Mouse (Mus musculus): ENCODE data around the gene Pogz.
"Not testable (repeated sequence)": the region's sequence is repeated elsewhere in the genome, so short reads cannot be mapped to it uniquely, and the experiment has no call there.

DNA sequence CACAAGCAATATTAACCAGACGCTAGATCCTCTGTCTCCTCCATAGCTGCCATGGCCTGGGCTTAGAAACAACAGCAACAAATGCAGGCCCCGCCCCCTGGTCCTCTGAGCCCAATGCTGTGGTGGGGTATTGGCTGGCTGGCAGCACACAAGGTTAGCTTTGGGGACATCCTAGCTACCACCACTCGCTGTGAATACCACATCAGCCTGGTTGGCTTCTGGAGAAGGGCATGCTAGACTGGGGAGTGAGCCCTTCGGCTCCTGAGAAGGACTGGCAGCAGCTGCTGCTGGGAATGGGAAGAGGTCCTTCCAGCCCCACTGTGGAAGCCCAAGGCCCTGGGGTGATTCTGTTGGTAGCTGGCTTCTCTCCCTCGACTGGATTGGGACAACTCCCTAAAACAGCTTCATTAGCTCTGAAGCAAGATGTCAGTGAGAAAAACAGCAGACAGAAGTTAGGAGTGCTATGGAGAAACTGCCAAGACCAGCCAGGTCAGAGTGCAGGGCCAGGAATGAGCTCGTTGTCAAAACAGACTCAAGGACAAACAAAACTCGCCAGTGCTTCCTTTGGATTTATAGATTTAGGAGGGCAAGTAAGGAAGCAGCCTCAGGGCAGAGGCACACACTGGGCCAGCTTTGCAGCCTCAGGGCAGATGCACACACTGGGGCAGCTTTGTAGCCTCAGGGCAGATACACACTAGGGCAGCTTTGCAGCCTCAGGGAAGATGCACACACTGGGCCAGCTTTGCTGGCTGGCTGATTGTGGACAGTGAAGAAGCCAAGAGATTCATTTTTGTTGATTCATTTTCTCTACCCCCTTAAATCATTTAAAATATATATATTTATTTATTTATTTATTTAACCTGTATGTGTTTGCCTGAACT lies 93.3 kb downstream of the Pogz start:
- not testable (repeated sequence) for TF ChIP-seq CTCF (IDR thresholded peaks at IDR 0.05; ENCODE audit: low read depth, low read length); POLR2A (IDR thresholded peaks at IDR 0.05; ENCODE audit: extremely low read depth, insufficient read depth, low read length)
